ENCODE assay signal across 21 mouse cellular contexts in genomic region chr2:132928999-132929398, GRCm38 (mm10). TPM values are rescaled to one million over a fixed set of nuclear protein-coding genes. Genes with fewer than 3 reads are reported as not detected.
"Had no signal": no experiment of that assay in that cellular context is flagged by ENCODE, and none has a peak within 500 bp of the region (broad histone marks: within the 10 kb centered on the region; RNA-seq: fewer than 3 reads in every experiment).

No protein-coding gene starts in this region.

- H3K4me2 ChIP-seq: hindbrain, embryonic 15.5 days; limb, embryonic 12.5 days; limb, embryonic 15.5 days; liver, embryonic 11.5 days; lung, embryonic 14.5 days; midbrain, embryonic 13.5 days; neural tube, embryonic 13.5 days had no signal

- H3K4me1 ChIP-seq: hindbrain, embryonic 15.5 days; limb, embryonic 15.5 days; megakaryocyte, embryonic 14.5 days; midbrain, embryonic 10.5 days; midbrain, embryonic 13.5 days; neural tube, embryonic 13.5 days had no signal

- H3K27me3 ChIP-seq: hindbrain, embryonic 15.5 days; limb, embryonic 12.5 days; limb, embryonic 15.5 days; megakaryocyte, embryonic 14.5 days; midbrain, embryonic 13.5 days; neural tube, embryonic 13.5 days had no signal

- DNase-seq: kidney, postnatal 14 days; left cerebral cortex, postnatal 4 days; liver, postnatal 0 days; lung, embryonic 14.5 days; lung, postnatal 10 days; lung, postnatal 36 days; retina, postnatal 1 day; thymus, adult 2 months; thymus, postnatal 14 days; thymus, postnatal 4 days had no signal

- ATAC-seq: liver, postnatal 0 days; midbrain, embryonic 13.5 days; midbrain, embryonic 16.5 days had no signal

- H3K36me3 ChIP-seq: hindbrain, embryonic 15.5 days; limb, embryonic 12.5 days; limb, embryonic 15.5 days; midbrain, embryonic 10.5 days; midbrain, embryonic 13.5 days; neural tube, embryonic 13.5 days had no signal

- H3K27ac ChIP-seq: hindbrain, embryonic 15.5 days; limb, embryonic 12.5 days; limb, embryonic 15.5 days; liver, embryonic 14.5 days; midbrain, embryonic 10.5 days; midbrain, embryonic 13.5 days; neural tube, embryonic 13.5 days had no signal

- H3K4me3 ChIP-seq: hindbrain, embryonic 15.5 days; limb, embryonic 12.5 days; limb, embryonic 15.5 days; megakaryocyte, embryonic 14.5 days; midbrain, embryonic 10.5 days; midbrain, embryonic 13.5 days; myocyte; neural tube, embryonic 13.5 days had no signal

- H3K9me3 ChIP-seq: hindbrain, embryonic 15.5 days; limb, embryonic 12.5 days; limb, embryonic 15.5 days; midbrain, embryonic 10.5 days; midbrain, embryonic 13.5 days; neural tube, embryonic 13.5 days had no signal

- H3K9ac ChIP-seq: hindbrain, embryonic 15.5 days; limb, embryonic 12.5 days; limb, embryonic 15.5 days; liver, embryonic 14.5 days; liver, postnatal 0 days; lung, embryonic 14.5 days; midbrain, embryonic 13.5 days; neural tube, embryonic 13.5 days had no signal

RNA-seq across cellular contexts. Expression of gene Fermt1, which starts 16.7 kb away (rescaled TPM):
- polyA plus RNA-seq: midbrain, embryonic 13.5 days; midbrain, embryonic 16.5 days; myocyte; neural tube, embryonic 13.5 days had no signal

RNA-seq across cellular contexts. Expression of gene Lrrn4, which starts 48.3 kb away (rescaled TPM):
- polyA plus RNA-seq: myocyte had no signal
